Mouse (Mus musculus) CD4-positive, CD25-positive, alpha-beta regulatory T cell, adult 4 months (primary cell): ENCODE measurements around the gene Igfbp7. TPM values are rescaled to one million over a fixed set of nuclear protein-coding genes. Genes with fewer than 3 reads are reported as not detected.

Experiments
- ATAC-seq: one replicate; pipeline ENCODE4 v1.8.0; 2017
- polyA plus RNA-seq, 2 experiments: library from polyadenylated mRNA; unstranded; fragments of 100-300 nt; shearing (Covaris generic); gene quantifications; one replicate each; pipeline ENCODE4 v1.2.1; 2017

Gene Igfbp7
- polyA plus RNA-seq, 2 experiments from 2014 or later: 0.31 TPM; not detected in 1

DNA sequence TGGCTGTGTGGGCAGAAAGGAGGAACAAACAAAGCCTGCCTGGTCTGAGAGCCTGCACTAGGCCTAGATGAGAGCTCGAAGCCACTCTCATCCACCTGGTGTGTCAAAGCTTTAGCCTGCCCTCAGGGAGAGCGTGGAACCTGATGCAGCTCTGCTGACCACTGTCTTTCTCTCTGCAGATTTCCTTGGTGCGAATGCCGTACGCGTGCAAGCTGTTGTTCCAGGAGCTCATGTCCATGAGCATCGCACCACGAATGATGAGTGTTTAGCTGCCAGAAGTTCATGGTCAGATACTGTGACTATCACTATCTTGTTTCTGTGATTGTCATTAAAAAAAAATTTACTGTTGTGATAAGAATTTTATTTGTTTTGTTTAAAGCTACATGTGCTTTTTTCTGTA lies 58.9 kb downstream of the Igfbp7 start:
- ATAC-seq: no peak

DNA sequence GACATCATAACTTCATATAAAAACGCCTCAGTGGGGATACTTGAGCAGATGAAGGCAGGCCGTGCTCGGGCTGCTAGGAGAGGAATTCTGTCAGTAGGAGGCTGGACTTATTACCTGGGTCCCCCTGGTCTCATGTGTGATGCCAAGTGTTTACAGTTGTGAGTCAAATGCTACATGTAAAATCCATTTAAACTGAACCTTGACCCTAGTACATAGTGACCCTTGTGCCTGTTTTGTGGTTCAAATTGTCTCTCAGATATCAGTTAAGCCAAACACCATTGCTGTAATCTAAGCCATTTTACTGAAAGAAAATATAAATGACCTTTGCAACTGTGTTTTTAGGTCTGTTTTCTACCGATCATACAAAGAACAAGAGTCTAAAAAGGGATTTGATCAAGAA lies 67.8 kb downstream of the Igfbp7 start:
- no peak for ATAC-seq

DNA sequence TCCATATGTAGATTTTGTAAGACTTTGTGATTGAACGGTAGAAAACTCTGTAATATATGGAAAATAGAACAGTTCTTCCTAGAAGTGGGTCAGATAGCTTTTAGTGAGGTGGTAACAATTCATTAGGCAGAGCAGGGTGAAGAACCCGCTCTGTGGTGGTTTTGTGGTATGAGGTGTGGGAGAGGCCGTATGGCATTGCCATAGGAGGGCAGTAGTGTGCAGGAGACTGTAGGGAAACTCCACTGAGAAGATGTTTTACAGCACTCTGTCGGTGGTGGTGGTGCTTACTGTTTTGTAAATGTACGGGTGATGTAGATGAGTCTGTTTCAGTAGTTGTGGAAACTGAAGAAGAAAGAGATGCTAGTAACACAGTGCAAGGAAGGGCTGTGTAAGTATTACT lies 77.7 kb downstream of the Igfbp7 start:
- ATAC-seq: no peak

DNA sequence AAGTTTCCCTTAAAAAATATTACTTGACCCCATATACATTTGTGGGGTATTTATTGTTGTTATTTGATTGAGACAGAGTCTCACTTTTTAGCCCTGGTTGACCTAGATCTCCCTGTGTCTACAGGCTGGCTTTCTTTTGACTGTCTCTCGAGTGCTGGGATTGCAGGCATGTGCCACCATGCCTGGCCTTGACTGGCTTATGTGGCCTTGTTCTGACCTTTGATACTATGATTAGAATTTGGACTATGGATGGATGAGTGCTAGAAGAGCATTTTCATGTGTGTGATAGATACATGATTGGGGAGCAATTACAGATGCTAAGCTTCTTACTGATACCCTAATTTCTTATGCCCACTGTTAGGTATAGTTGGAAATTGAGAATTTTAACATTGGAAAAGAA lies 82.9 kb downstream of the Igfbp7 start:
- no peak for ATAC-seq

DNA sequence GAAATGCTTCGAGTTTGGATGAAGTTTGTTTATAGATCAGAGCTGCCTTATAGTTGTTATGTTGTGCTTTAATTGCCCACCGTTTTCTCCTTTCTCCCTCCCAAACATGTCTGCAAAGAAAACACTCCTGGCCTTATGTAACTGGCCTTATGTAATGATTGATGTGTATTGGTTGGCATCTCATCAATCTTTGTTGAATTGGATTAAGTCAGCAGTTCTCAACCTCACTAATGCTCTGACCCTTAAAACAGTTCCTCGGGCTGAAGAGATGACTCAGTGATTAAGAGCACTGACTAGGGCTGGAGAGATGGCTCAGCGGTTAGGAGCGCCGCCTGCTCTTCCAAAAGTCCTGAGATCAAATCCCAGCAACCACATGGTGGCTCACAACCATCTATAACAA lies 92.9 kb downstream of the Igfbp7 start:
- no peak for ATAC-seq

DNA sequence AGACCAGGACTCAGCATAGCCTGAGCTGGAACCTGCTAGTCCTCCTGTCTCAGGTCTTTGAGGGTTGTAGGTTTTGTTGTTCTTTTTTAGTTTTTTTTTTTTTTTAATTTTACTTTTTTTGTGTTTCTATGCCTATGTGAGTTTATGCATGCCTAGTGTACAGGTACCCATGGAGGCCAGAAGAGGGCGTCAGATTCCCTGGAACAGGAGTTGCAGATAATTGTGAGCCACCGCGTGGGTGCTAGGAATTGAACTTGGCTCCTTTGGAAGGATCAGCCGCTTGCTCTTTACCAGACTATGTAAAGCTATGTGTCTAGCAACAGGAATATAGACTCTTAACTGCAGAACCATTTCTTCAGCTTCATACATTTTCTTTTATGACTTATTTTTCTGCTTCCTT lies 93.6 kb downstream of the Igfbp7 start:
- no peak for ATAC-seq

DNA sequence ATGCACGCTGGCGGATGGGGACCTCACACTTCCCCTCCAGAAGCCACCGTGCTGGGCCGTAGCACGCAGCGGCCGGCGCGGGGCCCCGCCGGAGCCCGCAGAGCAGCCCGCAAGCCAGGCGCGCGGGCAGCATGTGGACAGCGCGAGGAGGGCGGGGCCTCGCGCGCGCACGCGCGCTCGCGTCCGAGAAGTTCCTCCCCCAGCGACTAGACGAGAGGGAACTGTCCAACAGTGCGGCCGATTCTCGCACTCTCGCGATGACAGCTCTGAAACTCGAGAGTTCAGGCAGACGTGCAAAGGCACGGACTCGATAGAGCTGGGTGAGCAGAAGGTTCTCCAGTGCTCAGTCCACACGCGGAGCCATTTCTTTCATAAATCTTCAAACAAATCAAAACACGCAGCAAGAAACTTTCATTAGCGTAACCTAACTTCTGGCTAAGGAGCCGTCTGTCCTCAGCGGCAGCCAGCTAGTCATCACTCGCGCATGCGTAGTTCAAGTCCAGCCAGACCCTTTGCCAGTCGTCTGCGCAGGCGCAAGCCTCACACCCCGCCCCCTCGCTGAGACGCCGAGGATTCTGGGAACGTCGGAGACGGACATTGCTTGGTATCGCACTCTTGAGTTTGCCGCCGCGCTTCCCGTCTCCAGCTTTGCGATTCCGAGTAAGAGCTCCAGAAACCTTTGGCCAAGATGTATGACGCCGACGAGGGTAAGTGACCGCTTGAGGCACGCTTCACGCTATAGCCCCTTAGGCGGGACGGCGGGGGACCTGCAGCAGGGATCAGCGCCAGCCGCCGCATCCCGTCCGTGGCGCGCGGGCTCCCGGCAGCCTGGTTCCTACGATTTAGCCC lies 97.7 kb downstream of the Igfbp7 start, which contains the start of the genes Noa1 and Polr2b:
Noa1 (minus strand) TSS at position 161 of the 849 bp plus-strand sequence.
Polr2b (plus strand) TSS at position 224 of the 849 bp plus-strand sequence.
- ATAC-seq: peak; percentile 88

DNA sequence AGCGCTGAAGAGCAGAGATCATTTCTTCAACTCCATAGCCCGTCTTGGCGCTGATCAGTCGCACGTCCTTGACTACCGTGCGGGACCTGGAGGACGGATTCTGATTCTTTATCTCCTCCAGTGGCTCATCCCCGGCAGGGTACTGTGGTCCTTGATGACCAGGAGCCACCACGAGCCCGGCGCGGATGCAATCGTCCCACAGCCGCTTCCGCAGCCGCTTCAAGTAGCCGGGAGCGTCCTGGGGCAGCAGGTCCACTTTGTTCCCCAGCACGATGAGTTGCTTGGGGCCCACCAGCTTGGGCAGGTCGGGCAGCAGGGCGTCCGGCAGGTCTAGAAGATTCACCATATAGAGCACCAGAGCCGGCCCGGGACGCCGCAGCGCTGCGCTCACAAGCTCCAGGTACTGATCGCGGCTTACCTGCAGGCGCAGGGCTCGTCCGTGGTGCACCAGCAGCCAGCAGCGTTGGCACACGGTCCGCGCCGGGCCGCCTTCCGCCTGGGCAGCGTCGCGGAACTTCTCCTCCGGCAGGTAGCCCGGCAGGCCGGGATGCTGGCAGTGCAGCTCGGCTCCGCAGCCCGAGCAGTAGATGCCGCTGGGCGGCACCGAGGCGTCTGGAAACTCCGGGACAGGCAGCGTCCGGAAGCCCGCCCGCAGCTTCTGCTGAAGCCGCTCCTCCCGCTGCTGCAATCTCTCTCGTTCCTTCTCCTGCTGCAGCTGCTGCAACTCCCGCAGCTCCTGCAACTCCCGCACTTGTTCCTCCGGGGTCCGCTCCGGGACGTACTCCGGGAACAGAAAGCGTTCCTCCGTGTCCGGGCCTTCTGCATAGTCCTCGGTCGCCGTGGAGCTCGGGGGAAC lies 98.6 kb downstream of the Igfbp7 start:
- peak; percentile 48 for ATAC-seq

DNA sequence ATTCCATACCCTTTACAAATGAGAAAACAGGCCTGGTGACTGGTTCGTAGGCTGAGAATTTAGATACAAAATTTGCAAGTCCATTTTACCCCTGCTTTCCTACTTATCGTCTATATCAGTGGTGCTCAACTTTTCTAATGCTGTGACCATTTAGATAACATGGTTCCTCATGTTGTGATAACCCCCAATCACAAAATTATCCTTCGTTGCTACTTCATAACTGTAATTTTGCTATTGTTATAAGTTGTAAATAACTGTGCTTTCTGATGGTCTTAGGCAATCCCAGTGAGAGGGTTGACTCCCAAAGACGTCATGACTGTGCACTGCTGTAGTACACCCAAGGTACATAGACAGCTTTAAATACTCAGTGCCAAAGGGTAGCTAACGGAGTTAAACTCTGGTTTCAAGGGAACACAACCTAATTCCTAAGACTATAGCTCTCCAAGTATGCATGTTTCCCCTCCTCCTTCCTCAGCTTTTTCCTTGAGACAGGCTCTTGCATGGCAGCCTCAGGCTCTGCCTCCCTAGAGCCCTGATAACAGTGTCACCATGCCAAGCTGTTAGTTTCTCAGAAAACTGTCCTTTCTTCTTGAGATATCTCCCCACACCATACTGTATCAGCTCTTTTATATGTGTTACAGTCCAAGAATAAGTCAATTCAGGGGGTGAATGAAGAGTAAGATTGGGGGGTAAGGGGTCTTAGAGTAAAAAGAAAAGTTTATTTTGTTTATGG lies 99.9 kb downstream of the Igfbp7 start:
- no peak for ATAC-seq

DNA sequence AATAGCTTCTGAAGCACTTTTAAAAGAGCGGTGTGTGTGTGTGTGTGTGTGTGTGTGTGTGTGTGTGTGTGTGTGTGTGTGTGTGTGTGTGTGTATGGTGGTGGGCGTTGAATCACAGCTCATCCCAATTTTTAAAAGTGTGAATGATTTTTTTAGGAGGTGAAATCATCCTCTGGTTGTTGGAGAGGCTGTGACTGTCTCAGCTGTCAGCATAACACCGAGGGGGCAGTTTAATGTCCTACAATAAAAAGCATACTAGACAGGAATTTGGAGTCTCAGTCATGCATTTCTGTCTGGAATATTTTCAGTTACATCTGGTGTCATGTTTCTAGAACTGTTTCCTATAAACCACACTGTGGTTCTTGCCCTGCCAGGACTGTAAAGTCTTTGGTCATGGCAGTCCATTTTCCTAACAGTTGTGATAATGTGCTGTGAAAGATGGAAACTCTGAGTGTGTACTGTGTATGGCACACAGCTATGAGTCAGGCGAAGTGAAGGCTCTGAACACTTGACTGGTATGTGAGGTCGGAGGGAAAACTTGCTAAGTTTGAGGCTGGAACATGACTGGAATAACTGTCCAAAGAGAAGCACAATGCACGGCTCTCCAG lies 106.4 kb downstream of the Igfbp7 start:
- no peak for ATAC-seq

DNA sequence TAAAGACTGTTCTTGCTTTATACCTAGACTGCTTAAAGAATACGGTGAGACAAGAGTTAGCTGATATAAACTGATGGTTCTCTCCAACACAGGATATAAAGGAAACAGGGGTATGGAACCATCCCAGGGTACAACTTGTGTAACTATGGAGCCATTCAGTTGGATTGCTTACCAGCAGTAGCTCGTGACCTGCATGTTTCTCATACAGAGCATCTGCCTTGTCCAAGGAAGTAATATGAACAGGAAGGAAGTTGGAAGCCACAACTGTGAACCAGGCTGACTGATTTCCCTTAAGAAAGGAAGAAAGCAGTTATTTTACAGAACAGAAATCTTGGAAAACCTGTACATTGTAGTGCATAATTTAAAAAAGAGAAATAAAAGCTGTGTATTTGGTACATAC lies 108.4 kb downstream of the Igfbp7 start:
- ATAC-seq: no peak

Other genes starting within 250 kb of the Igfbp7 start
- gene Spink2, start 196.6 kb downstream of the Igfbp7 start, polyA plus RNA-seq: not detected
- gene Rest, start 142.6 kb downstream of the Igfbp7 start, polyA plus RNA-seq: 10 to 100 TPM; 12.7 to 16.2 TPM
- 1 to 10 TPM; 2.2 to 5.7 TPM for gene Noa1, start 98.0 kb downstream of the Igfbp7 start, polyA plus RNA-seq
- gene Polr2b, start 97.9 kb downstream of the Igfbp7 start, polyA plus RNA-seq: 10 to 100 TPM; 53.9 to 67.1 TPM